Mouse (Mus musculus): ENCODE measurements around the gene Dock1.

DNA sequence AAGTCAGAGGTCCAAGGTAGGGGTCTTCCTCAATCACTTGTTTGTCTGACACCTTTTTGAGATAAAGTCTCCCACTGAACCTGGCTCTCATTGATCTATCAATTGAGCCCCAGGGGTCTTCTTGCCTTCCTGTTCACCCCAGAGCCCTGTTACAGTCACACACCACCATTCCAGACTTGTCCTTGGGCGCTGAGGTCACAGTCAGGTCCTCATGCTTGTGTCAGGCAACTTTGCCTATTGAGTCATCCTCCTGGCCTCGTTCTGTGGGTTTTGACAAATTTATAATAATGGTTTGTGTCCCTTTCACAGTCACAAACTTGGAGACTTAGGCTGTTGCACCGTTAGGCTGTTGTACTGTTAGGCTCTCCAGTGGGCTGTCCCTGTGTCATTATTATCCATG is 77.9 kb downstream of the Dock1 start:
- TF ChIP-seq POLR2A (IDR thresholded peaks at IDR 0.05; ENCODE audit: extremely low read depth, insufficient read depth, low read length): no peak
- TF ChIP-seq CTCF (IDR thresholded peaks at IDR 0.05; ENCODE audit: extremely low read depth, insufficient read depth, low read length): no peak
